Mouse (Mus musculus) CH12.LX (cell line): Measurements from ENCODE around the gene Smim26. TPM values are rescaled to one million over a fixed set of nuclear protein-coding genes. Genes with fewer than 3 reads are reported as not detected.

Experiments used
- DNase-seq: peaks from one replicate; pipeline ENCODE4 v3.0.0-alpha.2; 2013; ENCODE audit errors: extremely low read depth
- H3K27ac ChIP-seq: 2 replicates; pipeline ENCODE4 v1.5.1; 2012; ENCODE audit warnings: low read depth, mild to moderate bottlenecking, control low read depth, moderate library complexity; ENCODE audit not compliant: insufficient read depth
- H3K27me3 ChIP-seq: replicated peaks from 2 replicates; pipeline ENCODE3; 2012; ENCODE audit warnings: inconsistent platforms
- H3K36me3 ChIP-seq, 2 experiments: replicated peaks in 1 of 2; 2 replicates each; pipeline versions ENCODE3 to v1.6.1; 2012; ENCODE audit warnings: inconsistent platforms in 1 of 2, low read length in 1 of 2, mild to moderate bottlenecking in 1 of 2, mixed read lengths in 1 of 2, moderate library complexity in 1 of 2; ENCODE audit not compliant: control insufficient read depth in 1 of 2, insufficient read depth in 1 of 2
- H3K4me1 ChIP-seq, 2 experiments: 2 replicates each; pipeline ENCODE4 v1.6.1; 2012; ENCODE audit warnings: inconsistent platforms in 1 of 2, moderate library complexity in 1 of 2; ENCODE audit not compliant: insufficient read depth in 2 of 2, control insufficient read depth in 1 of 2
- H3K4me2 ChIP-seq: 2 replicates; pipeline ENCODE4 v1.6.1; 2012; ENCODE audit warnings: low read depth, mild to moderate bottlenecking, control low read depth; ENCODE audit not compliant: poor library complexity, insufficient read depth, severe bottlenecking
- H3K4me3 ChIP-seq, 3 experiments: fragments of 150-350 bp in 1 of 3; sonication (generic) in 1 of 3; replicated peaks in 1 of 3; 2 replicates each; pipeline versions ENCODE3 to v1.5.1; 2011 to 2012; ENCODE audit warnings: low read depth in 2 of 3, low read length in 2 of 3, mild to moderate bottlenecking in 2 of 3, moderate library complexity in 2 of 3, control low read depth in 1 of 3, improper control_type of control experiment in 1 of 3, inconsistent platforms in 1 of 3, mixed read lengths in 1 of 3; ENCODE audit not compliant: poor library complexity in 1 of 3
- H3K79me2 ChIP-seq: replicated peaks from 2 replicates; pipeline ENCODE4 v1.6.1; 2012; ENCODE audit warnings: mild to moderate bottlenecking, moderate library complexity; ENCODE audit not compliant: control insufficient read depth, poor library complexity, insufficient read depth, severe bottlenecking; ENCODE audit errors: extremely low read depth
- H3K9ac ChIP-seq: 2 replicates; pipeline ENCODE4 v1.6.1; 2012; ENCODE audit warnings: low read depth, mild to moderate bottlenecking, control low read depth, moderate library complexity; ENCODE audit not compliant: insufficient read depth
- H3K9me3 ChIP-seq: replicated peaks from 2 replicates; pipeline ENCODE3; 2012; ENCODE audit warnings: low read length, inconsistent platforms, mixed read lengths
- CTCF ChIP-seq, 2 experiments: IDR thresholded peaks in 1 of 2; conservative IDR thresholded peaks in 1 of 2; 2 replicates each; pipeline ENCODE4 v1.5.1; 2011 to 2012; ENCODE audit warnings: low read depth in 2 of 2, low read length in 2 of 2, improper control_type of control experiment in 1 of 2, inconsistent platforms in 1 of 2, mild to moderate bottlenecking in 1 of 2, moderate library complexity in 1 of 2
- E2F4 ChIP-seq: IDR thresholded peaks from 2 replicates; pipeline ENCODE4 v1.6.1; 2011; ENCODE audit warnings: low read depth, low read length, improper control_type of control experiment; ENCODE audit not compliant: insufficient replicate concordance
- ELF1 ChIP-seq: IDR thresholded peaks from 2 replicates; pipeline ENCODE4 v1.6.1; 2014; ENCODE audit warnings: low read depth, mild to moderate bottlenecking, inconsistent platforms, low read length, improper control_type of control experiment
- EP300 ChIP-seq: IDR thresholded peaks from 2 replicates; pipeline ENCODE4 v1.6.1; 2011; ENCODE audit warnings: low read length, improper control_type of control experiment
- ETS1 ChIP-seq: conservative IDR thresholded peaks from 2 replicates; pipeline ENCODE4 v1.6.1; 2012; ENCODE audit warnings: low read depth, mild to moderate bottlenecking, inconsistent platforms, low read length, improper control_type of control experiment, moderate library complexity
- HCFC1 ChIP-seq: IDR thresholded peaks from 2 replicates; pipeline ENCODE4 v1.6.1; 2012; ENCODE audit warnings: low read depth, mild to moderate bottlenecking, inconsistent platforms, low read length, improper control_type of control experiment
- JUN ChIP-seq: IDR thresholded peaks from 2 replicates; pipeline ENCODE4 v1.6.1; 2011; ENCODE audit warnings: low read depth, mild to moderate bottlenecking, low read length, improper control_type of control experiment, moderate library complexity; ENCODE audit not compliant: insufficient read depth
- KAT2A ChIP-seq: IDR thresholded peaks from 2 replicates; pipeline ENCODE4 v1.6.1; 2012; ENCODE audit warnings: low read length, improper control_type of control experiment, inconsistent platforms; ENCODE audit not compliant: insufficient replicate concordance
- MAX ChIP-seq: IDR thresholded peaks from 2 replicates; pipeline ENCODE4 v1.6.1; 2011; ENCODE audit warnings: low read length, improper control_type of control experiment
- MEF2A ChIP-seq: IDR thresholded peaks from 2 replicates; pipeline ENCODE4 v1.6.1; 2014; ENCODE audit warnings: low read depth, mild to moderate bottlenecking, inconsistent platforms, low read length, improper control_type of control experiment, borderline replicate concordance
- NRF1 ChIP-seq: IDR thresholded peaks from 2 replicates; pipeline ENCODE4 v1.6.1; 2014; ENCODE audit warnings: low read depth, mild to moderate bottlenecking, inconsistent platforms, low read length, improper control_type of control experiment, moderate library complexity
- PAX5 ChIP-seq: IDR thresholded peaks from 2 replicates; pipeline ENCODE4 v1.6.1; 2012; ENCODE audit warnings: low read length, inconsistent platforms, mixed read lengths
- RAD21 ChIP-seq: IDR thresholded peaks from 2 replicates; pipeline ENCODE4 v1.6.1; 2011; ENCODE audit warnings: low read depth, mild to moderate bottlenecking, low read length, improper control_type of control experiment, moderate library complexity
- RCOR1 ChIP-seq: conservative IDR thresholded peaks from 2 replicates; pipeline ENCODE4 v1.6.1; 2012; ENCODE audit warnings: low read depth, mild to moderate bottlenecking, inconsistent platforms, low read length, improper control_type of control experiment
- UBTF ChIP-seq: IDR thresholded peaks from 2 replicates; pipeline ENCODE4 v1.6.1; 2012; ENCODE audit warnings: low read depth, mild to moderate bottlenecking, inconsistent platforms, low read length, improper control_type of control experiment, moderate library complexity
- USF1 ChIP-seq: IDR thresholded peaks from 2 replicates; pipeline ENCODE4 v1.6.1; 2014; ENCODE audit warnings: low read depth, mild to moderate bottlenecking, inconsistent platforms, low read length, improper control_type of control experiment
- ZKSCAN1 ChIP-seq: IDR thresholded peaks from 2 replicates; pipeline ENCODE4 v1.6.1; 2012; ENCODE audit warnings: low read depth, inconsistent platforms, low read length, improper control_type of control experiment, borderline replicate concordance
- dilution Hi-C: fragments of 300-500 bp; cut with MboI; formaldehyde crosslinking; loops from 2 replicates; pipeline ENCODE4 v1.14.3; 2020; ENCODE audit warnings: low sequenced_read_pairs; ENCODE audit not compliant: extremely low pct_unique_long_range_greater_than_20kb, extremely low pct_ligation_motif_present
- in situ Hi-C: fragments of 300-500 bp; cut with MboI; formaldehyde crosslinking; loops from 3 replicates; pipeline ENCODE4 v1.14.3; 2019; ENCODE audit warnings: low sequenced_read_pairs, low pct_ligation_motif_present, low pct_unique_long_range_greater_than_20kb, mixed read lengths
- polyA plus RNA-seq: library from polyadenylated mRNA; unstranded; fragments of >175 nt; gene quantifications from 2 replicates; pipeline ENCODE4 v1.2.1, GENCODE M21; 2012; ENCODE audit warnings: low read depth; ENCODE audit not compliant: insufficient read length
- total RNA-seq, 2 experiments: library from RNA; depleted of rRNA; stranded (reverse); fragments of 300-350 nt in 1 of 2; fragments of >200 nt in 1 of 2; gene quantifications; 2 replicates each; pipeline ENCODE4 v1.2.3; 2012 to 2014

Gene Smim26
- total and polyA plus RNA-seq, 3 experiments, result 34.7 to 59.7 (median 35.0) TPM

- Histone ChIP-seq H3K9ac (no peak overlapping the region), H3K36me3 (peaks cover 3 to 26% of the 10 kb centered on the region in 2 experiments), H3K27ac (no peak overlapping the region), H3K9me3 (no peaks in the 10 kb centered on the region), H3K79me2 (no peaks in the 10 kb centered on the region), H3K27me3 (no peaks in the 10 kb centered on the region), H3K4me3 (no peak overlapping the region), H3K4me2 (no peak overlapping the region), H3K4me1 (peaks cover 0 to 11% of the 10 kb centered on the region in 2 experiments; a peak in 2 of 4 replicates)
- dilution Hi-C loops (no loop called here), in situ Hi-C loops (no loop called here)
- TF ChIP-seq NRF1 (no peak), JUN (no peak), EP300 (no peak), UBTF (no peak), E2F4 (no peak), RCOR1 (no peak)
- no peak for DNase-seq
These were observed 7.7 kb downstream of the Smim26 start for GRCm38 (mm10) chr2:144601576-144601975.

GRCm38 (mm10) chr2:144613956-144614355, 20.1 kb downstream of the Smim26 start:
- TF ChIP-seq ZKSCAN1 (no peak), HCFC1 (no peak), RAD21 (no peak), CTCF (conservative IDR thresholded peaks at IDR 0.05 in 1 of 2, IDR thresholded peaks at IDR 0.05 in 1 of 2; ENCODE audit: low read depth in 2 of 2, low read length in 2 of 2) (no peak), ELF1 (no peak), USF1 (no peak), ETS1 (no peak), UBTF (no peak), KAT2A (no peak), NRF1 (no peak), MAX (no peak), PAX5 (no peak), MEF2A (no peak)
- Histone ChIP-seq H3K9ac (no peak overlapping the region), H3K4me3 (no peak overlapping the region), H3K27me3 (no peaks in the 10 kb centered on the region), H3K27ac (no peak overlapping the region), H3K36me3 (peaks cover 3 to 16% of the 10 kb centered on the region in 2 experiments), H3K4me2 (no peak overlapping the region), H3K79me2 (no peaks in the 10 kb centered on the region; the same call in 1 of the 2 replicates), H3K9me3 (no peaks in the 10 kb centered on the region), H3K4me1 (peaks cover 0 to 3% of the 10 kb centered on the region in 2 experiments; a peak in 2 of 4 replicates)
- dilution Hi-C loops, result no loop called here
- DNase-seq, result no peak
- in situ Hi-C loops, result no loop called here
